Mouse (Mus musculus): ENCODE data around the gene Esrp2.

The Esrp2 gene

DNA sequence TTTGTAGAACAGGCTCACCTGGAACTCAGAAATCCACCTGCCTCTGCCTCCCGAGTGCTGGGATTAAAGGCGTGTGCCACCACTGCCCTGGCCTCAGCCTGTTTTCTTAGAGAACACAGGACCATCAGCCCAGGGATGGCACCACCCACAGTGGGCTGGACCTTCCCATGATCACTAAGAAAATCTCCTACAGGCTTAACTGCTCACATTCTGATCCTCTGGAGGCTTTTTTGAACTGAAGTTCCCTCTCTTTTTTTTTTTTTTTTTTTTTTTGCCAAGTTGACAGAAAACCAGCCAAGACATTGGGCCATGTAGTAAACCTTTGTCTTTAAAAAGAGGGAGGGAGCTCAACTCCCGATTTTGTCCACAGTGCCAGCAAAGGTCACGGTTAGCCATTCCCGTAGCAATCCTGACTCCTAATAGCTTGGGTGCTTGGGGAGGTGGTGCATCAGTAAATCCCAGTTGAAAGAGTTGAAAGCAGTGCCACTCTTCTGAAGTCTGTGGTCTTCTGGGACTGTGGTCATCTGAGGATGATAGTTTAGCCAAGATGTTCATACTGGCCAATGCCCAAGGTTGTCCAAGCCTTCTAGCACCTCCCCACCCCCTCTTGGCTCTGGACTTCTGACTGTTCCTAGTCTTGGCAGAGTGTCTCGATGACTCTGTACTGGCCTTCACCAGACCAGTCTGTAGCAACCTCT, 11.2 kb upstream of the Esrp2 start:
- DNase-seq (ENCODE audit: low spot score), result peak; percentile 80

DNA sequence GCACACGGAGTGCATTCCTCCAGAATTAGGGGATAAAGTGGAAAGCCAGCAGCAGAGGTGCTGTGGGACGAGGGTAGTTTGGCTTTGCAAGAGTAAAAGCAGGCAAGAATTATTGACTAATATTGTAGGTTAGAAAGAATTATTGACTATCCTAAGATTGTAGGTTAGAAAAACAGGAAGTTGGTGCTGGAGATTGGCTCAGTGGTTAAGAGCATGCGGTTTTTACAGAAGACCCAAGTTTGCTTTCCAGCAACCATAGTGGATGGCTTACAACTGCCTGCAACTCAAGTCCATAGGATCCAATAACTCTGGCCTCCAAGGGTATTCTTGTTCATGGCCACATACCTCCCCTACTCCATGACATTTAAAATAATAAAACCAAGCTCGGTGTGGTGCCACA, 9.2 kb upstream of the Esrp2 start:
- DNase-seq (ENCODE audit: low spot score), result no peak

DNA sequence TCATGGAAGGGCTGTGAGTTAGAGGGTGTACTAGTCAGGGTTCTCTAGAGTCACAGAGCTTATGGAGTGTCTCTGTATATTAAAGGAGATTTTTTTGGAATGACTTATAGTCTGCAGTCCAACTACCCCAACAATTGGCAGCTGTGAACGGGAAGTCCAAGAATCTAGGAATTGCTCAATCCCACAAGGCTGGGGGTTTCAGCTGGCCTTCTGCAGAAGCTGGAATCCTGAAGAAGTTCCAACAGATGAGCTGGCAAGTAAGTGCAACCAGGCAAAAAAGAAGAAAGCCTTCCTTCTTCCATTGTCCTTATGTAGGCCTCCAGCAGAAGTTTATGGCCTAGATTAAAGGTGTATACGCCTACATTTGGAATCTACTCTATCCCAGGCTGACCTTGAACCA, 8.6 kb upstream of the Esrp2 start:
- no peak for DNase-seq (ENCODE audit: low spot score)

DNA sequence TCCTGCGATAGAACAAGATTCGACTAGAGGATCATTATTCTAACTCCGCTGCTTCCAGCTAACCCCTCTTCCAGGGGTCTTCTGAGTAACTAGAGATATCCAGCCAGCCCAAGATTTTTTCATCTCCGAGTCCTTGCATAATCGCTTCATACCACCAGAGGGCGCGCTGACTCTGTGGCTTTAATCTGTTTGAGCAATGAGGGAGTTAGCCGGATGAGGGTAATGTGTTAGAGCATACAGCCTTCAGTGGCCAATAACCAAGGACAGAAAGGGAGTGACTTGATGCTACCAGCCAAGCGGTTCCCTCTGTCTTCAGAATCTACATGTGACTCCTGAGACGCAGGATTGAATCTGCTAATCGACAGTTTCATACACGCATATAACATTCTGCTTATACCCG, 4.0 kb upstream of the Esrp2 start:
- DNase-seq (ENCODE audit: low spot score), result peak; percentile 64

DNA sequence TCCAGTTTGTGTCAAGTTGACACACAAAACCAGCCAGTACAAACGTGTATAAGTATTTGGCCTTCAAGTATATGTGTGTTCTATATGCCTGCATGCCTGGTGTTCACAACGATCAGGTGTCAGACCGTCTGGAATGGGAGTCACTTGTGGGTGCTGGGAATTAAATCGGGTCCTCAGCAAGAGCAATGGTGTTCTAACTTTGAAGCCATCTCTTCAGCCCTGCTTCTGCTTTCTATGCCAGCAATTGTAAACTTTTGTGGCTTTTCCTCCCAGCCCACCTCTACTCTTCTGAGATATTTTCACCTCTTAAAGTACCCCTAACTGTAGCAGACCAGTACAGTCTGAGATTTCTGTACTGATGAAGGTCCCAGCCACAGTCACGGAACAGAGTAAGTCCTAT, 3.4 kb upstream of the Esrp2 start:
- DNase-seq (ENCODE audit: low spot score), result no peak

DNA sequence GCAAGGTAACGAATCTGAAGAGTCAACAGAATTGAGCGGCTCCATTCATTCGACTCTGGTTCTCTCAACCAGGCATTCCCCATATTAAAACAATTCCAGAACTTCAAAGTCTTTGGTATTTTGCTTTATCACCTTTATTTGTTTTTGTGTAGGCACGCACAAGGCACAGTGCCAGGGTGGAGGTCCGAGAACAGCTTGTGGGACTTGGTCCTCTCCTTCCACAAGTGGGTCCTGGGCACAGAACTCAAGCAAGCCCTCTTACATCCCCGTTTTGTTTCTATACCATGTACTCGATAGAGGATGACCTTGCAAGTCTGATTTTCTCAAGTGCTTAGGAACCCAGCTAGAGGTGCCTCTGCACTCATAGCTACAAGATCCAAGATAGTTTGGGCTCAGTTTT, 1.8 kb upstream of the Esrp2 start:
- no peak for DNase-seq (ENCODE audit: low spot score)

DNA sequence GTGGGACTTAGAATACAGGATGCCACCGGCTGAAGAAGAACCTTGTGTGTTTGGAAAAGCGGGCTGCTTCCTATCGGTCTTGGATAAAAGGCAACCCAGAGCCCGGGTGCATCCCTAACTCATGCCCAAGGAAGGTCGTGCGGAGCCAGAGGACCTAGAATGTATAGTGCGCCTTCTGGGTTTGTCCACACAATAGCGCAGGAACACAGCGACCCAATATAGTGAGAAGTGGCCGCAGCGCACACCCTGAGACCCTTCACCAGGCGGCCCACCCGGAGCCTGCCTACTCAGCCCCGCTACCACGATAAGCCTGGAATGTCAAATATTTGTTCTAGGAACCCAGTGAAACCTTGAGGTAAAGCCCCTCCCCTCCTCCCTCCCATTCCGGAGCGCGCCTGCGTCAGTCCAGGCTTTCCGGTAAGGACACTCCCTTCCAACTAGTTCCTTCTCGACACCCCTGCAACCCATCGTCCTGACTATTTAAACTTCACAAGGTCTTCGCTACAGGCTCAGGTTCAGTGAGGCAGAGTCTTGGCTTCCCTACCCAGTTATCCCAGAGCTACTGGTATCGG, 1.2 kb upstream of the Esrp2 start:
- DNase-seq (ENCODE audit: low spot score), result peak; percentile 80

DNA sequence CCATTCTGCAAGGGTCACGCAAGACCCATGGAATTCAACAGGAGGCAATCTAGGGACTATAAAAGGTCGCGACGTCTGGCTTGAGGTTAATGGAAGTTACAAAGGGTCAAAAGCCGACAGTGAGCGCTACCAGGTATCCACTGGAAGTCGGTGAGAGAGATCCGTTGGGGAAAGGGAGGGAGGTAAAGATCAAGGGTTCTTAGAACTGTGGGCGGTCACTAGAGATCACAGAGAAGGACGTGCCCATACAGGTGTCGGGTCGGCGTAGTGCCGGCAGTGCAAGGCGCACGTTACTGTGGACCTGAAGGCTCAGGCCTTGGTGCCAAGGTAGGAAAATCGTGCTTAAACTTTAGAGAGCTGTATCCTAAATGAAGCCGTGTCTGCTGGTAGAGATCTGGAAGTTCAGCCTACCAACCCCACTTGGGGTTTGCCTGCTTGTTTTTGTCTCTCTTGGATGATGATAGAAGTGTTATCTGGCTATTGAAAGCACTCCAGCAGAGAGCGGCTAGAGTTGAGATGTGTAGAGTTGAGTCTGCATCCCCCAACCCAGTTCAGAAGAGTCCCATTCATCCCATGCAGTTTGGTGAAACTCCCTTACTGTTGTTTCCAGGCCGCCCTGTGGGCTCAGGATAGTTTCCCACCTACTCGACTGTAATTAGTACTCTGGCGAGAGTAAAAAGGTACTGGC, 588 bp upstream of the Esrp2 start:
- no peak for DNase-seq (ENCODE audit: low spot score)

DNA sequence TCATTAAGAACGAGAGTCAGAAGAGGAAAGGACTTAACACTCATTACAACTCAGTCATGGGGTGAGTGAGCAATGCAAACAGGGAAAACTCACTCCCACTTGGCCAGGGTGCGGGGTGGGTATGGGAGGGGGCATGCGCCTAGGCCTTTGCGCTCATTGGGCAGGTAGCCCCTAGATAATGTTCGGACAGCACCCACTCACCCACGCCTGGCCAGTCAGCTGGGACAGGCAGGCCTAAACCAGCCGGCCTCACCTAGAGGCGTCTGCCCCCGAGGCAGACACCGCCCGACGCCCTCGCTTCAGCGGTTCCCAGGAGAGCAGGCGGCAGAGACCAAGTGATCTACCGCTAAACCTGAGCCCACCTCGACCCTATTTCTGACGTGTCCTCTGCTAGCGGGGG, 1.1 kb downstream of the Esrp2 start:
- DNase-seq (ENCODE audit: low spot score), result no peak

DNA sequence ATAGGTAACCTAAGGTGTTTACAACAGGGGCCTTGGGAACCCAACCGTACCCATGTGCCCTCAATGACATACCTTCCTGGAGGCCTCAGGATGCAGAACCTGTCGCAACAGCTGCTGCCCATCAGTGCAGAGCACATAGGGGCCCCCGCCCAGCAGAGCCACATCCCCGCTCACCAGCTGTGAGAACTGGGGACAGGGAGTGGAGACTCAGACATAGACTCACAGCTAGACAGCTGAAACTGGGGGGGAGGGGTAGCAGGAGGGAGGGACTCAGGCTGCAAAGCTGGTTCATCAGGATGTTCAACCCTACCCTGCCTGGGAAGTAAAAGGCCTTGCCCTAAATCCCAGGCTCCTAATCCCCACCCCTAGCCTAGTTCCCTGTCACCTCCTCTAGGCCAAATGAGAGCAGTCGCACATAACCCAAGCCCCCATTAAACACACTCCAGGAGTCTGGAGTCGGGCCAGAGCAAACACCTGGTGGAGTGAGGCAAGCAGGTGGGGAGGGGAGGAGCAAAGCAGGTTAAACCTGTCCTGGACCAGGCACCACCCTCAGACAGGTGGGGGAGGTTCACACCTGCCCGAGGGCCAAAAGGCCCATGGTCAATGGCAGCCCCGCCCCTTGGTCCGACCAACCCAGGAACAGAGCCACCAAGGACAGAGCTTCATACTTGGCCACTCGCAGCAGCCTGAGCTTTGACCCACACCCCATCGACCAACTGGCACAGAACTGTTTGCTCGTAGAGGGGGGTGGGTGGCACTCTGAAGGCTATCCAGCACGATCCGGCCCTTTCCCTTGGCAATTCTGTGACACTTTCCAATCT, 1.8 kb downstream of the Esrp2 start:
- DNase-seq (ENCODE audit: low spot score), result peak; percentile 51

DNA sequence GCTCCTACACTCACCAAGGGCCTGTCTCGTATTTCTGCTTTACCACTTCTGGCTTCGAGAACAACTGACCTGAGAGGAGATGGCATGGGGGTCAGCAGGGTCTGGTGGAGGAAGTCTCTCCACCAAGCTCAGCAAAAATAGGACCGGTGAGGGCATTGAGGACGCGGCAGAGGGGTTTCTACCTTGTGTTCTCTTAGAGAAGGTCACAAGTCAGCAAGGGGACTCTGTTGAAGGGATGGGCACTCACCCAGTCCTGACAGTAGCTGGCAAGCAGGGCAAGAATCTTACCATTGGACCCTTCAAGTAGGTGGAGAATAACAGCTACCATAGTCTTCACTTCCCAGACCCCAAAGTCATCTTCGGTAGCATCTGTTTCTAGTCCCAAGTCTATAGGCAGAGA, 2.8 kb downstream of the Esrp2 start:
- DNase-seq (ENCODE audit: low spot score), result no peak

DNA sequence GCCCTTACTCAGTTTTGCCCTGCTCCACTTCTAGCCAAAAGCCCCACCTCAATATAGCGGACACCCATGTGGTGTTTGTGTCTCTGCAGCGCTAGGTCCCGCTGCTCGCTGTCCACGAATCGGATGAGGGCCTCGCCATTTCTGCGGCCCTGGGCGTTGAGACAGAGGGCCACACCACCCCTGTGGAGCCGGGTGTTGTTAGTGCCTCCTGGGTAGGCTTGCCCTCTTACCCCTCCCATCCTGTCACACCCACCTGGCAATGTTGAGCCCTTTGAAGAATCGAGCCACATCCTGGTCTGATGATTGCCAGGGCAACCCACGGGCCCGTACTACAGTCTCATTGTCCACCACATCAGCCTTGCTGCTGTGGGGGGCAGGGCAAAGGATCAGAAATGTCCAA, 3.2 kb downstream of the Esrp2 start:
- DNase-seq (ENCODE audit: low spot score), result no peak

DNA sequence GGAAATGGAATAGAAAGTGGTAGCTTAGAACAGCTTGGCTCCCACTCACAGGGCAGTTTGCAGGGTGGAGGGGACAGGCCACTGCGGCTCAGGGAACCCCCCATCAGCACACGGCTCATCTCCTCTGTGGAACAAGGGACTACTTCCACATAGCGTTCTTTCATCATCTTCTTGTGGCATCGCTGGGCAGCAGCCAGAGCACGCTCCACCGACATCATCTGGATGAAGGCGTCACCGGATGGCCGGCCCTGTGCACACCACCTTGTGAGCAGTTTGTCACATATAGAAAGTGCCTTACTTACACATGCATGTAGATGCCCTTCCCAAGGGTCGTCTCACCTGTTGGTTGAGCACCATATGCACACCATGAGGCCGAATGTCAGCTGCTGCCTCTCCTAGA, 4.4 kb downstream of the Esrp2 start:
- DNase-seq (ENCODE audit: low spot score), result no peak

DNA sequence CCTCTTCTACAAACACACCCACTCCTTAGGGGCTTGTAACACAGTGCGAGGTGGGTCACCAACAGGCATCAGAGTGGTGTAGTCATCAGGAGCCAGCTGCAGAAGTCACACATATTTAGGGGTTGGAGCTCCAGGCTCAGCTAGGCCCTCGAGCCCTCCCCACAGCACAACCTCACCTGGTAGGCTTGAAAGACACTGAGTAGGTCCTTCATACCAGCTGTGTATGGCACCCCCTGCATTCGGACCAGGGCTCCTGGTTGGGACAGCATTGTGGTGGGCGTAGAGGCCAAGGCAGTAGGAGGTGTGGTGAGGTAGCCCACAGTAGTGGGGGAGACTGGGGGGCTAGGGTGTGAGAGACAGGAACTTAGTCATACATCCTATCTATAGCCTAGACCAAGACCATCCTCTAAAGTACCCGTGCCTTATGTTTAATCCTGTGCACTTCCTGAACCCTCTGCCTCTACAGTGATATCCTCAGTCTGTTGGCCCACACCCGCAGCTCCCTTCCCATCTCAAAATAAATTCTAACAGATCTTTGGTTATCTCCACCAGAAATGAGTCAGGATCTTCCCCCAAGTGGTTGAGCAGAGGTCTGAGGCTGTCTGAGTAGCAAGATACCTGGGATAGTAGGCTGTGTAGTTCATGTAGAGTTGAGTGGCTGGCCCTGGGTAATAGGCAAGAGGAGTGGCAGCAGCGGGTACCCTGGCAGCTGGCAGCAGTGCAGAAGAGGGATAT, 5.1 kb downstream of the Esrp2 start:
- DNase-seq (ENCODE audit: low spot score), result no peak

DNA sequence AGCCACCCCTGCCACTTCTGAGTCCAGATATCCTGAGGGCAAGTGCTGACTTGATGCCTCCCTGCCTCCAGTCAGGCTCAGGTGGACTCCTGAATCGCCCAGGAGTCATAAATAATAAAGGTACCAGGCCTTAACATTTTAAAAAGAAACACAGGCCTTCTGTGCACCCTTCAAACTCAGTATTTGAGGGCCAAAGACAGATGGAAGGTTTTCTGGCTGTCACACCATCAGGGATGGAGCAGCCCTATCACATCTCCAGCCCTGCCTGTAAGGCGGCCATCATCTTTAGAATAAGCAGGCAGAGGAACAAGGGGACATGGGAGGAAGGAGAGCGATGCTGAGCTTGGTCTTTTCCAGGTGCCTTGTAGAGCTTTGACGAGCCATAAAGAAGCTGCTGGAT, 5.8 kb downstream of the Esrp2 start:
- DNase-seq (ENCODE audit: low spot score), result no peak

DNA sequence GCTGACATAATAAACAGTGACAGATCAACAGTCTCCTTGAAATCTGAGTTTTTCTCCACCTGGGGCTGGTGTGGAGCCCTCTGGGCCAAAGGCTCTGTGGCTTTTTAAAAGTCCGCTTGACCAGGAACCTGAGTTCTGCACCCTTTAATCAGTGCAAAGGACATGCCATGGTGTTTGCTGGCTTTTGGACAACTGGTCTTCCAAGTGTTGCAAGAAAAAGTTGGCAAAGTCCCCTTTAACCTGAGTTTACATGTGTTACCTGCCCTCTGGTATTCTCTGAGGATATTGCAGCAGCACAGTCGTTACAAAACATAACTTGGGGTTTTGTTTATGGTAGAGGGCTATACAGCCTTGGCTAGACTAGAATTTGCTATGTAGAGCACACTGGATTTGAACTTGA, 6.3 kb downstream of the Esrp2 start:
- DNase-seq (ENCODE audit: low spot score), result no peak

DNA sequence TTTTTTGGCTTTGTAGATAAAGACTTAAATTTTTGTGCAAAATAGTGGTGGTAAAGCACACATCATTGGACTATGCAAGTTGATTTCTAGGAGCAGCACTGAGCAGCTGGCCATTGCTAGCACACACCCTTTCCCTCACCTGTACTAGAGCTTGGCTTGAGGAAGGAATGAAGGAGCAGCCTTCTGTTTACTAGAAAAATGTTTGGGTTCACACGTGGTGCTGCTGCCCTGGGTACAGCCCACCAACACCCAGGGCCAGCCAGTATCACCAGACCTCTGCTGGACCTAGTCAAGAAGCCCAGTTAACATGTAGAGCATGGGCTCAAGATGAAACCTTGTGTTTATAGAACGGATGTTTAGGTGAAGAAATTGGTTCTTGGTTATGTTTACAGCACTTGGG, 6.8 kb downstream of the Esrp2 start:
- DNase-seq (ENCODE audit: low spot score), result no peak

DNA sequence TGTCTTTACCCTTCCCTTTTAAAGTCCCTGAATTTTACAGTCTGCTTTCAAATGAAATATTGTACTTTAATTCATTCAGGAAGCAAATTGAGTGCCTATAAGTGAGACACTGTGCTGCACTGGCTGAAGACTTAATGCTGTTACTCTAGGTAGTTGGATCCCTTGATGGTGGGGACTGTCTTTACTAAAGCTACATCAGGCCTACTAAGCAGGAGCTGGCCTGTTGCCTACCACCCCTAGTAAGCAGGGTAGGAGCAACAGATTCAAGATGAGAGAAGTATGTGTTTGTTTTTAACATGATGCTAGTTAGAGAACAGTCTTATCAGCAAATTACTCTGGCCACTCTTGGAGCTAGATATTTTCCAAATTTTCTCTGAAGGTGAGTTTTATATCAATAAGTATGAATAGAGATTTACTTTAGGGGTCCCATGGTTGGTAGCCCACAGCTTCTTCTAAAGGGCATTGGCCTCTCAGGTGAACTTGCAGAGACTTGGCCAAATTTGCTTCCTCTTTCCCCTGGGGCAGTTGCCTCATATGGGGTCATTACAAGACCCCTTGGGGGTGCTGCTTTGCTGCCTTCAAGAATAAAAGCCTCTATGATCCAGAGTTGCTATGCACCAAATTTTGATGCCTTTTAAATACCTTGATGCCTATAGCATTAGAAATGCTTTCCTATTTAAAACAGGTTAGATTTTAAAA, 7.4 kb downstream of the Esrp2 start:
- DNase-seq (ENCODE audit: low spot score), result no peak

DNA sequence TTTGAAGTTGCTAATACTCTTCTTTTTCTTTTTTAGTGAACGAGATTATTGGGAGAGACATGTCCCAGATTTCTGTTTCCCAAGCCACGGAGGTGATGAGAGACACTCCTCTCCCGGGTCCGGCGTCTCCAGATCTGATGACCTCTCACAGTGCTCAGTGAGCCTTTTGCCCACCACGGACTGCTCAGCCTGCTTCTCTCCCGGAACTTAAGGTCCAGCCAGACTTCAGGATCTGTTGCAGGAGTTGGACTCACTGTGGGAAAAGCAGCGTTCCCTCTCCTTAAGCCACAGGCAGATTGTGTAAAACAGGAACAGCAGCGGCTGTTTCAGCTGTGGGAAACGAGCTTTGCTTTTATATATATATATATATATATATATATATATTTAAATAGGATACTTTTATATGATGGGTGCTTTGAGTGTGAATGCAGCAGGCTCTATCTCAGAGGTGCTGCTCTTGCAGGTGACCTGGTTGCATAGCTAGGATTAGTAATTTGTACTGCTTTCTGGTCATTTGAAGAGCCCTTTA, 8.8 kb downstream of the Esrp2 start:
- no peak for DNase-seq (ENCODE audit: low spot score)

DNA sequence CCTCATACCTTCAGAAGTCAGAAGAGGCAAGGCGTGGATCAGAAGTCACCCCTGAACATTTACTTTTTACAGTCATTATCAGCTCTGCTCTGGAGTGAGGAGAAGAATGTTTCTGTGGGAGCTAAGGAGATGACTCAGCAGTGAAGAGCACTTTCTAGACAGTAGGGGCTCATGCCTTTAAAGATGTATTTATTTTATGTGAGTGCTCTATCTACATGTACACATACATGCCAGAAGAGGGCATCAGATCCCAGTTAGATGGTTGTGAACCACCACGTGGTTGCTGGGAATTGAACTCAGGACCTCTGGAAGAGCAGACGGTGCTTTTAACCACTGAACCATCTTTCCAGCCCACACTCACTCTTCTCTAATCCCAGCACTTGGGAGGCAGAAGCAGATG, 9.7 kb downstream of the Esrp2 start:
- DNase-seq (ENCODE audit: low spot score), result no peak

DNA sequence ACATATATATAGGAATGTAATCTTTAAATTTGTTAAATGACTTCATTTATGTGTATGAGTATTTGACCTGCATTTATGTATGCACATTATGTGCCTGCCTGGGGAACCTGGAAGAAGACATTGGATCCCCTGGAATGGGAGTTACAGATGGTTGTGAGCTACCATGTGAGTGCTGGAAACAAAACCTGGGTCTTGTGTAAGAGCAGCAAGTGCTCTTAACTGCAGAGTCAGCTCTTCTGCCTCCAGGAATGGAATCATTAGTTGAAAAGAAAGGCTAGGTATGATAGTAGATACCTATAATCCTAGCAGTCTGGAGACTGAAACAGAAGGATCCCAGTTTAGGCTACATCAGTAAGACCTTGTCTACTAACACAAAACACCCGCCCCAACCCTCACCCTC, 10.7 kb downstream of the Esrp2 start:
- no peak for DNase-seq (ENCODE audit: low spot score)

All from ovary, adult 18-20 months (tissue).